Mouse (Mus musculus): Measurements from ENCODE around the gene BC067074. TPM values are rescaled to one million over a fixed set of nuclear protein-coding genes. Genes with fewer than 3 reads are reported as not detected.

BC067074 gene
- total RNA-seq, 1 experiment = 4.1 TPM

DNA sequence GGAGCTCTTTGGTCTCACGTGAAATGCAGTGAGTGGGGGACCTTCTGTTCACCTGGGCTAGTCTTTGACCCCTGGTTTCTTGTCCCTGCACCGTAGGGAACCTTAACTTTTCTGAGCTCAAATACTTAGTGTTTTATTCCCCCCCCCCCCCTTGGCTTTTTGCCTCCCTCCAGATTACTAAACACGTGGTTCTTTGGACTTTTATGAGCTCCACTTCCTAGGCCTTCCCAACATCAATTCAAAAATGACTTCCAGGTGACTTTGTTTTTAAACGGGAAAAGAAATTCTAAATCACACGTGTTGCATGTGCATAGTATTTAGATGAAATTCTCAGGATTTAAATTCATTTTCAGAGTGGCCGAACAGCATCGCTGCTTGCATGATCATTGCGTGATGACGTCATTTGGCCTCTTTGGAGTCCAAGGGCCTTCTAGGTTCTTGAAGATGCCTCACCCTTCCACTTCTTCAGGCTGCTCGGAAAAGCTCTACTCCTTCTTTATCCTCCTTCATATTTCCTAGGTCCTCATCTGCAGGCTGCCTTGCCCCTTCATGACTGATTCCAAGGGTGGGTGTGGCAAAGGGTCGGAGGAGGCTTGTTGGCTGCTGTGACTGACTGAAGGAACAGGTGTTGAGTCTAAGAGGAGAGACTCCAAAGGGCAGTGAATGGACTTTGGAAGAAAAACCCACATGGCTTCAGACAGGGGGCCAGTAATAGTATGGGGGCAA, 911 bp downstream of the BC067074 start:
- Histone ChIP-seq H3K36me3 (ENCODE audit: control insufficient read depth, insufficient read depth, low read length, poor library complexity, severe bottlenecking) (no peaks in the 10 kb centered on the region), H3K27ac (ENCODE audit: insufficient read depth, low read depth, low read length, poor library complexity, severe bottlenecking) (no peak overlapping the region), H3K4me3 (ENCODE audit: insufficient read depth in 1 of 2, low read depth in 1 of 2, low read length in 2 of 2, poor library complexity in 1 of 2, severe bottlenecking in 1 of 2) (peak overlapping the region; percentile 76 to 91), H3K4me1 (ENCODE audit: control insufficient read depth in 2 of 2, insufficient read depth in 2 of 2, low read length in 2 of 2, poor library complexity in 1 of 2) (peaks cover 0 to 4% of the 10 kb centered on the region in 2 experiments; a peak in 1 of 4 replicates), H3K9ac (ENCODE audit: insufficient read depth, low read depth, low read length, poor library complexity, severe bottlenecking) (peak overlapping the region; percentile 89), H3K9me3 (ENCODE audit: control insufficient read depth, insufficient read depth, low read depth, low read length) (no peaks in the 10 kb centered on the region)
- in situ Hi-C loops (cut with MboI; ENCODE audit: low sequenced_read_pairs in 2 of 2, unreplicated experiment in 2 of 2) = no loop called here
- no peak for DNase-seq (ENCODE audit: low read depth, low spot score)
- TF ChIP-seq MAFK (IDR thresholded peaks at IDR 0.05; ENCODE audit: insufficient read depth, low read depth, low read length) (no peak), CHD2 (IDR thresholded peaks at IDR 0.05; ENCODE audit: low read depth, low read length) (no peak), HCFC1 (IDR thresholded peaks at IDR 0.05; ENCODE audit: borderline replicate concordance, insufficient read depth, low read length) (no peak), ZC3H11A (IDR thresholded peaks at IDR 0.05; ENCODE audit: borderline replicate concordance, low read depth, low read length) (no peak), ZNF384 (IDR thresholded peaks at IDR 0.05; ENCODE audit: low read depth, low read length) (no peak)

- in situ Hi-C loops (cut with MboI; ENCODE audit: low sequenced_read_pairs in 2 of 2, unreplicated experiment in 2 of 2) = no loop called here
Observed at GRCm38 (mm10) chr13:113295817-113296485, 3.0 kb downstream of the BC067074 start.

GRCm38 (mm10) chr13:113306581-113306980, 13.6 kb downstream of the BC067074 start:
- H3K4me1 ChIP-seq (ENCODE audit: control insufficient read depth in 2 of 2, insufficient read depth in 2 of 2, low read length in 2 of 2, poor library complexity in 1 of 2) = no peaks in the 10 kb centered on the region
- H3K36me3 ChIP-seq (ENCODE audit: control insufficient read depth, insufficient read depth, low read length, poor library complexity, severe bottlenecking) = no peaks in the 10 kb centered on the region
- DNase-seq (ENCODE audit: low read depth, low spot score) = no peak
- H3K27ac ChIP-seq (ENCODE audit: insufficient read depth, low read depth, low read length, poor library complexity, severe bottlenecking) = no peak overlapping the region
- 0 out of 2 replicates have a peak, but pooled peaks cover 5% of the 10 kb centered on the region for H3K9me3 ChIP-seq (ENCODE audit: control insufficient read depth, insufficient read depth, low read depth, low read length)
- no peak overlapping the region for H3K9ac ChIP-seq (ENCODE audit: insufficient read depth, low read depth, low read length, poor library complexity, severe bottlenecking)
- TF ChIP-seq HCFC1 (IDR thresholded peaks at IDR 0.05; ENCODE audit: borderline replicate concordance, insufficient read depth, low read length) (no peak), MAFK (IDR thresholded peaks at IDR 0.05; ENCODE audit: insufficient read depth, low read depth, low read length) (no peak), ZNF384 (IDR thresholded peaks at IDR 0.05; ENCODE audit: low read depth, low read length) (no peak), CHD2 (IDR thresholded peaks at IDR 0.05; ENCODE audit: low read depth, low read length) (no peak), ZC3H11A (IDR thresholded peaks at IDR 0.05; ENCODE audit: borderline replicate concordance, low read depth, low read length) (no peak)
- in situ Hi-C loops (cut with MboI; ENCODE audit: low sequenced_read_pairs in 2 of 2, unreplicated experiment in 2 of 2) = no loop called here
- H3K4me3 ChIP-seq (ENCODE audit: insufficient read depth in 1 of 2, low read depth in 1 of 2, low read length in 2 of 2, poor library complexity in 1 of 2, severe bottlenecking in 1 of 2) = no peak overlapping the region

More at GRCm38 (mm10) chr13:113295817-113296485, 3.0 kb downstream of the BC067074 start:
- DNase-seq (ENCODE audit: low read depth, low spot score) = no peak
- Histone ChIP-seq H3K9me3 (ENCODE audit: control insufficient read depth, insufficient read depth, low read depth, low read length) (no peaks in the 10 kb centered on the region), H3K36me3 (ENCODE audit: control insufficient read depth, insufficient read depth, low read length, poor library complexity, severe bottlenecking) (no peaks in the 10 kb centered on the region), H3K27ac (ENCODE audit: insufficient read depth, low read depth, low read length, poor library complexity, severe bottlenecking) (no peak overlapping the region), H3K9ac (ENCODE audit: insufficient read depth, low read depth, low read length, poor library complexity, severe bottlenecking) (no peak overlapping the region), H3K4me3 (ENCODE audit: insufficient read depth in 1 of 2, low read depth in 1 of 2, low read length in 2 of 2, poor library complexity in 1 of 2, severe bottlenecking in 1 of 2) (no peak overlapping the region), H3K4me1 (ENCODE audit: control insufficient read depth in 2 of 2, insufficient read depth in 2 of 2, low read length in 2 of 2, poor library complexity in 1 of 2) (peaks cover 0 to 4% of the 10 kb centered on the region in 2 experiments; a peak in 1 of 4 replicates)
- TF ChIP-seq MAFK (IDR thresholded peaks at IDR 0.05; ENCODE audit: insufficient read depth, low read depth, low read length) (no peak), ZC3H11A (IDR thresholded peaks at IDR 0.05; ENCODE audit: borderline replicate concordance, low read depth, low read length) (no peak), CHD2 (IDR thresholded peaks at IDR 0.05; ENCODE audit: low read depth, low read length) (no peak), ZNF384 (IDR thresholded peaks at IDR 0.05; ENCODE audit: low read depth, low read length) (no peak), HCFC1 (IDR thresholded peaks at IDR 0.05; ENCODE audit: borderline replicate concordance, insufficient read depth, low read length) (no peak)

DNA sequence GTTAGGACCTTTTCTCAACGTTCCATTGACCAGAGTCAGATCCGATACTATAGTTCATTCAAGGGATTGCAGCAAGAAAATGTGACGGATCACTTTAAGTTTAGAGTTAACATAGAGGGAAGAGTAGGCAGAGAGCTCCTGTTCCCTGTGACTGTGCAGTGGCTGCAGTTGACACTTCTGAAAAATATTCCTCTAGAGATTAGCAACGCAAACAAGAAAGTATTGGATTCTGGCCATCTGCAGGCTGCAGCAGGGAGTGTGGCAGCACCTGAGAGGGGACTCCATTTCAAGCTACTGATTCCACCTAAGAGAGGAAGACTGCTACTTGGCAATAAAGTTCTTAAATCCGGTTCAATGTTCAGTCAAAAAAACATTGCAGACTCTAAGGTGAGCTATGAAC, 26.6 kb downstream of the BC067074 start:
- H3K27ac ChIP-seq (ENCODE audit: insufficient read depth, low read depth, low read length, poor library complexity, severe bottlenecking) = no peak overlapping the region
- no peak for DNase-seq (ENCODE audit: low read depth, low spot score)
- H3K9ac ChIP-seq (ENCODE audit: insufficient read depth, low read depth, low read length, poor library complexity, severe bottlenecking) = no peak overlapping the region
- no peaks in the 10 kb centered on the region for H3K36me3 ChIP-seq (ENCODE audit: control insufficient read depth, insufficient read depth, low read length, poor library complexity, severe bottlenecking)
- no peak for TF ChIP-seq ZC3H11A (IDR thresholded peaks at IDR 0.05; ENCODE audit: borderline replicate concordance, low read depth, low read length)
- no peak for TF ChIP-seq ZNF384 (IDR thresholded peaks at IDR 0.05; ENCODE audit: low read depth, low read length)
- no peak for TF ChIP-seq HCFC1 (IDR thresholded peaks at IDR 0.05; ENCODE audit: borderline replicate concordance, insufficient read depth, low read length)
- TF ChIP-seq MAFK (IDR thresholded peaks at IDR 0.05; ENCODE audit: insufficient read depth, low read depth, low read length) = no peak
- no peak for TF ChIP-seq CHD2 (IDR thresholded peaks at IDR 0.05; ENCODE audit: low read depth, low read length)
- no peak overlapping the region for H3K4me3 ChIP-seq (ENCODE audit: insufficient read depth in 1 of 2, low read depth in 1 of 2, low read length in 2 of 2, poor library complexity in 1 of 2, severe bottlenecking in 1 of 2)
- in situ Hi-C loops (cut with MboI; ENCODE audit: low sequenced_read_pairs in 2 of 2, unreplicated experiment in 2 of 2) = no loop called here
- no peaks in the 10 kb centered on the region for H3K4me1 ChIP-seq (ENCODE audit: control insufficient read depth in 2 of 2, insufficient read depth in 2 of 2, low read length in 2 of 2, poor library complexity in 1 of 2)
- no peaks in the 10 kb centered on the region for H3K9me3 ChIP-seq (ENCODE audit: control insufficient read depth, insufficient read depth, low read depth, low read length)
